Mouse (Mus musculus): ENCODE data around the gene Slc39a3.

GRCm38 (mm10) chr10:80996501-80996900 is 40.7 kb downstream of the Slc39a3 start:
- TF ChIP-seq CTCF (IDR thresholded peaks at IDR 0.05) (no peak), POLR2A (IDR thresholded peaks at IDR 0.05; ENCODE audit: insufficient read depth, low read depth, low read length) (no peak)
